Mouse (Mus musculus) embryonic facial prominence, embryonic 10.5 days (tissue): ENCODE results near the gene Axin2. TPM values are rescaled to one million over a fixed set of nuclear protein-coding genes. Genes with fewer than 3 reads are reported as not detected.

ENCODE experiments used
- DNase-seq: peaks from one replicate; pipeline ENCODE4 v3.0.0-alpha.2; 2017; ENCODE audit warnings: low spot score
- H3K27ac ChIP-seq: fragments of 300-500 bp; sonication (generic); replicated peaks from 2 replicates; pipeline ENCODE4 v1.5.1; 2016; ENCODE audit warnings: mild to moderate bottlenecking
- H3K27me3 ChIP-seq: fragments of 300-500 bp; sonication (generic); replicated peaks from 2 replicates; pipeline ENCODE4 v1.6.1; 2016; ENCODE audit warnings: low read depth, mild to moderate bottlenecking; ENCODE audit not compliant: poor library complexity, severe bottlenecking
- H3K36me3 ChIP-seq: fragments of 300-500 bp; sonication (generic); replicated peaks from 2 replicates; pipeline ENCODE4 v1.6.1; 2016; ENCODE audit warnings: mild to moderate bottlenecking, moderate library complexity
- H3K4me1 ChIP-seq: fragments of 300-500 bp; sonication (generic); 2 replicates; pipeline ENCODE4 v1.6.1; 2016
- H3K4me3 ChIP-seq: fragments of 300-500 bp; sonication (generic); 2 replicates; pipeline ENCODE4 v1.5.1; 2016; ENCODE audit warnings: mild to moderate bottlenecking, moderate library complexity
- H3K9me3 ChIP-seq: fragments of 300-500 bp; sonication (generic); 2 replicates; pipeline ENCODE4 v1.6.1; 2016; ENCODE audit warnings: mild to moderate bottlenecking
- WGBS: fragments of 180-500 bp; shearing (Covaris S2); methylation state at CpG from one replicate; pipeline ENCODE4 v1.1.7; 2016; 5-methylcytosine and 5-hydroxymethylcytosine counted together
- polyA plus RNA-seq: library from polyadenylated mRNA; unstranded; fragments of >200 nt; fragmentation: Nextera tagmentation; extraction: Ambion mirVana; gene quantifications from 2 replicates; pipeline ENCODE4 v1.2.1, GENCODE M21; 2016

The Axin2 gene
- polyA plus RNA-seq, 1 experiment from 2014 or later = 15.3 TPM

GRCm38 (mm10) chr11:108891871-108892380 is 28.2 kb upstream of the Axin2 start:
- peak; percentile 42 for DNase-seq
- H3K4me1 ChIP-seq = peaks cover 68% of the 10 kb centered on the region
- peaks cover 41% of the 10 kb centered on the region for H3K27me3 ChIP-seq

GRCm38 (mm10) chr11:108892406-108892805 is 27.7 kb upstream of the Axin2 start:
- WGBS = under 1% methylated on average over 6 of the region's 7 CpGs
- no peak overlapping the region for H3K27ac ChIP-seq
- H3K4me3 ChIP-seq = peak overlapping the region; percentile 33; the same call in 1 of the 2 replicates
- DNase-seq = peak; percentile 56
- no peaks in the 10 kb centered on the region for H3K36me3 ChIP-seq
- H3K4me1 ChIP-seq = peaks cover 68% of the 10 kb centered on the region
- H3K27me3 ChIP-seq = peaks cover 41% of the 10 kb centered on the region
- no peaks in the 10 kb centered on the region for H3K9me3 ChIP-seq

More at GRCm38 (mm10) chr11:108891871-108892380, 28.2 kb upstream of the Axin2 start:
- no peaks in the 10 kb centered on the region for H3K36me3 ChIP-seq
- H3K9me3 ChIP-seq = no peaks in the 10 kb centered on the region
- 3% methylated on average over 21 of the region's 21 CpGs for WGBS
- peak overlapping the region; percentile 52 for H3K4me3 ChIP-seq
- peak overlapping the region; percentile 84 for H3K27ac ChIP-seq

GRCm38 (mm10) chr11:108893232-108893790 is 26.8 kb upstream of the Axin2 start:
- DNase-seq = peak; percentile 49
- Histone ChIP-seq H3K4me3 (no peak overlapping the region), H3K9me3 (no peaks in the 10 kb centered on the region), H3K4me1 (peaks cover 74% of the 10 kb centered on the region), H3K36me3 (no peaks in the 10 kb centered on the region), H3K27me3 (peaks cover 49% of the 10 kb centered on the region), H3K27ac (0 out of 2 replicates have a peak overlapping the region, but pooled peaks have one; percentile 72)
- 31% methylated on average over 12 of the region's 12 CpGs for WGBS

GRCm38 (mm10) chr11:108893855-108894510 is 26.2 kb upstream of the Axin2 start:
- peaks cover 49% of the 10 kb centered on the region for H3K27me3 ChIP-seq
- H3K27ac ChIP-seq = peak overlapping the region; percentile 72
- peak; percentile 29 for DNase-seq
- no peaks in the 10 kb centered on the region for H3K36me3 ChIP-seq
- H3K9me3 ChIP-seq = no peaks in the 10 kb centered on the region
- H3K4me3 ChIP-seq = peak overlapping the region; percentile 14; the same call in 1 of the 2 replicates
- H3K4me1 ChIP-seq = peaks cover 74% of the 10 kb centered on the region
- WGBS = 29% methylated on average over 10 of the region's 10 CpGs

GRCm38 (mm10) chr11:108897034-108897433 is 23.1 kb upstream of the Axin2 start:
- DNase-seq = no peak
- Histone ChIP-seq H3K27me3 (peaks cover 61% of the 10 kb centered on the region), H3K36me3 (no peaks in the 10 kb centered on the region), H3K4me1 (peaks cover 59% of the 10 kb centered on the region), H3K9me3 (no peaks in the 10 kb centered on the region), H3K27ac (no peak overlapping the region), H3K4me3 (no peak overlapping the region)
- 86% methylated on average over 4 of the region's 4 CpGs for WGBS

- H3K9me3 ChIP-seq = no peaks in the 10 kb centered on the region
- WGBS = 83% methylated on average over 9 of the region's 9 CpGs
- H3K27ac ChIP-seq = no peak overlapping the region
- no peak overlapping the region for H3K4me3 ChIP-seq
- no peaks in the 10 kb centered on the region for H3K36me3 ChIP-seq
- peaks cover 50% of the 10 kb centered on the region for H3K4me1 ChIP-seq
- no peak for DNase-seq
- peaks cover 55% of the 10 kb centered on the region for H3K27me3 ChIP-seq
Measured at GRCm38 (mm10) chr11:108898063-108898462, 22.1 kb upstream of the Axin2 start.

- Histone ChIP-seq H3K4me3 (no peak overlapping the region), H3K27me3 (peaks cover 51% of the 10 kb centered on the region), H3K4me1 (peaks cover 46% of the 10 kb centered on the region), H3K9me3 (no peaks in the 10 kb centered on the region), H3K36me3 (no peaks in the 10 kb centered on the region), H3K27ac (no peak overlapping the region)
- no peak for DNase-seq
- 84% methylated on average over 6 of the region's 6 CpGs for WGBS
Measured at GRCm38 (mm10) chr11:108898483-108898882, 21.7 kb upstream of the Axin2 start.

GRCm38 (mm10) chr11:108900718-108901488 is 19.2 kb upstream of the Axin2 start:
- no peak for DNase-seq
- H3K4me1 ChIP-seq = peaks cover 28% of the 10 kb centered on the region
- H3K9me3 ChIP-seq = no peaks in the 10 kb centered on the region
- H3K27ac ChIP-seq = peak overlapping the region; percentile 52
- H3K36me3 ChIP-seq = no peaks in the 10 kb centered on the region
- H3K4me3 ChIP-seq = no peak overlapping the region
- H3K27me3 ChIP-seq = peaks cover 33% of the 10 kb centered on the region
- WGBS = 72% methylated on average over 10 of the region's 10 CpGs

GRCm38 (mm10) chr11:108901670-108902069 is 18.5 kb upstream of the Axin2 start:
- H3K27me3 ChIP-seq = peaks cover 36% of the 10 kb centered on the region
- no peaks in the 10 kb centered on the region for H3K36me3 ChIP-seq
- no peaks in the 10 kb centered on the region for H3K9me3 ChIP-seq
- DNase-seq = no peak
- H3K4me1 ChIP-seq = peaks cover 25% of the 10 kb centered on the region
- 75% methylated on average over 7 of the region's 7 CpGs for WGBS
- H3K4me3 ChIP-seq = no peak overlapping the region
- H3K27ac ChIP-seq = no peak overlapping the region; the same call in 1 of the 2 replicates

- 75% methylated on average over 4 of the region's 4 CpGs for WGBS
- DNase-seq = no peak
- H3K36me3 ChIP-seq = no peaks in the 10 kb centered on the region
- H3K9me3 ChIP-seq = no peaks in the 10 kb centered on the region
- no peak overlapping the region; the same call in 1 of the 2 replicates for H3K27ac ChIP-seq
- H3K4me3 ChIP-seq = no peak overlapping the region
- H3K4me1 ChIP-seq = peaks cover 28% of the 10 kb centered on the region
- H3K27me3 ChIP-seq = peaks cover 43% of the 10 kb centered on the region
Measured at GRCm38 (mm10) chr11:108902303-108902702, 17.8 kb upstream of the Axin2 start.

GRCm38 (mm10) chr11:108906590-108907254 is 13.4 kb upstream of the Axin2 start:
- peaks cover 48% of the 10 kb centered on the region for H3K27me3 ChIP-seq
- H3K4me1 ChIP-seq = peaks cover 32% of the 10 kb centered on the region
- DNase-seq = no peak
- no peaks in the 10 kb centered on the region for H3K9me3 ChIP-seq
- 75% methylated on average over 7 of the region's 7 CpGs for WGBS
- no peaks in the 10 kb centered on the region for H3K36me3 ChIP-seq
- H3K4me3 ChIP-seq = no peak overlapping the region
- 0 out of 2 replicates have a peak overlapping the region, but pooled peaks have one; percentile 2 for H3K27ac ChIP-seq
